Mouse (Mus musculus) forebrain, embryonic 11.5 days (tissue): ENCODE measurements around the gene Smad5. TPM values are rescaled to one million over a fixed set of nuclear protein-coding genes. Genes with fewer than 3 reads are reported as not detected.

ENCODE experiments used
- ATAC-seq: fragments of 200-750 bp; cut with Nextera tagmentation; replicated peaks from 2 replicates; pipeline ENCODE4 v1.8.0; 2017; ENCODE audit warnings: moderate TSS enrichment; ENCODE audit not compliant: low FRiP score
- DNase-seq: peaks from one replicate; pipeline ENCODE4 v3.0.0-alpha.2; 2017; ENCODE audit warnings: low spot score
- H3K27ac ChIP-seq: fragments of 300-500 bp; sonication (generic); 2 replicates; pipeline ENCODE4 v1.5.1; 2014; ENCODE audit warnings: low read depth, low read length
- H3K27me3 ChIP-seq: fragments of 300-500 bp; sonication (generic); 2 replicates; pipeline ENCODE4 v1.6.1; 2014; ENCODE audit warnings: mild to moderate bottlenecking, low read length, mixed read lengths; ENCODE audit not compliant: control insufficient read depth, insufficient read depth
- H3K36me3 ChIP-seq: fragments of 300-500 bp; sonication (generic); 2 replicates; pipeline ENCODE4 v1.6.1; 2014; ENCODE audit warnings: mild to moderate bottlenecking, low read length, moderate library complexity, mixed read lengths; ENCODE audit not compliant: control insufficient read depth, insufficient read depth
- H3K4me1 ChIP-seq: fragments of 300-500 bp; sonication (generic); replicated peaks from 2 replicates; pipeline ENCODE4 v1.6.1; 2014; ENCODE audit warnings: low read length, mixed read lengths; ENCODE audit not compliant: control insufficient read depth, insufficient read depth
- H3K4me2 ChIP-seq: fragments of 300-500 bp; sonication (generic); 2 replicates; pipeline ENCODE4 v1.6.1; 2014; ENCODE audit warnings: low read depth, mild to moderate bottlenecking, low read length, moderate library complexity, mixed read lengths; ENCODE audit not compliant: severe bottlenecking
- H3K4me3 ChIP-seq: fragments of 300-500 bp; sonication (generic); 2 replicates; pipeline ENCODE4 v1.5.1; 2014; ENCODE audit warnings: low read depth, low read length
- H3K9ac ChIP-seq: fragments of 300-500 bp; sonication (generic); 2 replicates; pipeline ENCODE4 v1.6.1; 2014; ENCODE audit warnings: low read length
- H3K9me3 ChIP-seq: fragments of 300-500 bp; sonication (generic); 2 replicates; pipeline ENCODE4 v1.6.1; 2016; ENCODE audit warnings: low read length, mixed read lengths; ENCODE audit not compliant: control insufficient read depth
- WGBS: fragments of 180-500 bp; shearing (Covaris S2); extraction: QIAGEN DNeasy Blood & Tissue Kit; methylation state at CpG from one replicate; pipeline ENCODE4 v1.1.7; 2014; 5-methylcytosine and 5-hydroxymethylcytosine counted together
- polyA plus RNA-seq: library from polyadenylated mRNA; unstranded; fragments of >200 nt; fragmentation: Nextera tagmentation; extraction: Ambion mirVana; gene quantifications from 2 replicates; pipeline ENCODE4 v1.2.1, GENCODE M21; 2014

Gene Smad5
- polyA plus RNA-seq, 1 experiment from 2014 or later = 51.8 TPM

GRCm38 (mm10) chr13:56741691-56742090 is 38.9 kb downstream of the Smad5 start:
- no peak for ATAC-seq
- Histone ChIP-seq H3K4me1 (0 out of 2 replicates have a peak, but pooled peaks cover 2% of the 10 kb centered on the region), H3K27me3 (no peaks in the 10 kb centered on the region), H3K9me3 (no peaks in the 10 kb centered on the region), H3K27ac (no peak overlapping the region; the same call in 1 of the 2 replicates), H3K4me2 (no peak overlapping the region), H3K36me3 (peaks cover 6% of the 10 kb centered on the region), H3K4me3 (no peak overlapping the region), H3K9ac (no peak overlapping the region)
- WGBS = 83% methylated on average over 7 of the region's 7 CpGs
- DNase-seq = peak; percentile 40

GRCm38 (mm10) chr13:56742325-56742901 is 39.6 kb downstream of the Smad5 start:
- 0 out of 2 replicates have a peak, but pooled peaks cover 2% of the 10 kb centered on the region for H3K4me1 ChIP-seq

GRCm38 (mm10) chr13:56746739-56747532 is 44.1 kb downstream of the Smad5 start:
- DNase-seq = peak; percentile 24
- no peaks in the 10 kb centered on the region for H3K9me3 ChIP-seq
- no peak for ATAC-seq
- no peak overlapping the region for H3K27ac ChIP-seq
- H3K4me3 ChIP-seq = no peak overlapping the region
- H3K27me3 ChIP-seq = peaks cover 10% of the 10 kb centered on the region
- 88% methylated on average over 10 of the region's 10 CpGs for WGBS
- no peaks in the 10 kb centered on the region; the same call in 1 of the 2 replicates for H3K4me1 ChIP-seq
- H3K4me2 ChIP-seq = no peak overlapping the region
- H3K36me3 ChIP-seq = no peaks in the 10 kb centered on the region
- no peak overlapping the region for H3K9ac ChIP-seq

More at GRCm38 (mm10) chr13:56742325-56742901, 39.6 kb downstream of the Smad5 start:
- 60% methylated on average over 6 of the region's 6 CpGs for WGBS
- no peak overlapping the region for H3K9ac ChIP-seq
- ATAC-seq (no peak), DNase-seq (peak; percentile 45)
- H3K36me3 ChIP-seq = peaks cover 6% of the 10 kb centered on the region
- no peak overlapping the region for H3K4me3 ChIP-seq
- H3K27ac ChIP-seq = no peak overlapping the region
- no peaks in the 10 kb centered on the region for H3K9me3 ChIP-seq
- no peaks in the 10 kb centered on the region for H3K27me3 ChIP-seq
- H3K4me2 ChIP-seq = no peak overlapping the region

- Histone ChIP-seq H3K9ac (no peak overlapping the region), H3K4me2 (no peak overlapping the region), H3K36me3 (no peaks in the 10 kb centered on the region), H3K4me3 (no peak overlapping the region), H3K9me3 (no peaks in the 10 kb centered on the region), H3K27ac (no peak overlapping the region), H3K4me1 (peaks cover 2% of the 10 kb centered on the region; the same call in 1 of the 2 replicates), H3K27me3 (peaks cover 16% of the 10 kb centered on the region)
- 84% methylated on average over 8 of the region's 8 CpGs for WGBS
- no peak for ATAC-seq
- DNase-seq = peak; percentile 37
Measured at GRCm38 (mm10) chr13:56747554-56747953, 44.7 kb downstream of the Smad5 start.

- H3K9me3 ChIP-seq = no peaks in the 10 kb centered on the region
- ATAC-seq = no peak
- no peaks in the 10 kb centered on the region for H3K36me3 ChIP-seq
- no peak overlapping the region for H3K4me3 ChIP-seq
- 88% methylated on average over 7 of the region's 7 CpGs for WGBS
- peaks cover 12% of the 10 kb centered on the region for H3K4me1 ChIP-seq
- H3K9ac ChIP-seq = no peak overlapping the region
- no peak overlapping the region for H3K27ac ChIP-seq
- H3K4me2 ChIP-seq = no peak overlapping the region
- peaks cover 35% of the 10 kb centered on the region for H3K27me3 ChIP-seq
- DNase-seq = no peak
Measured at GRCm38 (mm10) chr13:56749377-56749776, 46.6 kb downstream of the Smad5 start.

GRCm38 (mm10) chr13:56751774-56752173 is 49.0 kb downstream of the Smad5 start:
- no peak overlapping the region for H3K9ac ChIP-seq
- no peak for DNase-seq
- peaks cover 12% of the 10 kb centered on the region for H3K4me1 ChIP-seq
- no peaks in the 10 kb centered on the region for H3K9me3 ChIP-seq
- WGBS = 5% methylated on average over 5 of the region's 5 CpGs
- H3K27me3 ChIP-seq = peaks cover 36% of the 10 kb centered on the region
- ATAC-seq = no peak
- H3K4me3 ChIP-seq = no peak overlapping the region
- no peak overlapping the region for H3K4me2 ChIP-seq
- no peaks in the 10 kb centered on the region for H3K36me3 ChIP-seq
- H3K27ac ChIP-seq = no peak overlapping the region

- Histone ChIP-seq H3K4me3 (peak overlapping the region; percentile 42), H3K4me1 (peaks cover 12% of the 10 kb centered on the region), H3K9ac (peak overlapping the region; percentile 21), H3K4me2 (peak overlapping the region; percentile 84), H3K27me3 (peaks cover 36% of the 10 kb centered on the region), H3K36me3 (no peaks in the 10 kb centered on the region), H3K27ac (no peak overlapping the region), H3K9me3 (no peaks in the 10 kb centered on the region)
- ATAC-seq (no peak; the same call in 1 of the 2 replicates), DNase-seq (peak; percentile 75)
- under 1% methylated on average over 41 of the region's 41 CpGs for WGBS
Measured at GRCm38 (mm10) chr13:56752474-56753191, 49.8 kb downstream of the Smad5 start.

GRCm38 (mm10) chr13:56753192-56753951 is 50.6 kb downstream of the Smad5 start, which contains the start of gene Gm45623:
Gm45623 (minus strand) TSS chr13:56753827.
- peak within 1 kb of the TSS; percentile 42 for H3K4me3 ChIP-seq
- no peaks in the 10 kb centered on the region for H3K9me3 ChIP-seq
- H3K9ac ChIP-seq = peak within 1 kb of the TSS; percentile 21
- peaks cover 12% of the 10 kb centered on the region for H3K4me1 ChIP-seq
- H3K36me3 ChIP-seq = no peaks in the 10 kb centered on the region
- WGBS = under 1% methylated on average over 71 of the region's 71 CpGs
- ATAC-seq = no peak
- peak within 1 kb of the TSS; percentile 84 for H3K4me2 ChIP-seq
- H3K27ac ChIP-seq = no peak within 1 kb of the TSS
- peaks cover 36% of the 10 kb centered on the region for H3K27me3 ChIP-seq
- DNase-seq = peak; percentile 65
